Mouse (Mus musculus): ENCODE results near the gene Tpd52l2. TPM values are rescaled to one million over a fixed set of nuclear protein-coding genes. Genes with fewer than 3 reads are reported as not detected.
"Not testable (repeated sequence)": the region's sequence is repeated elsewhere in the genome, so short reads cannot be mapped to it uniquely, and the experiment has no call there.

Gene Tpd52l2
- polyA plus RNA-seq, 1 experiment from 2014 or later: 118 TPM

GRCm38 (mm10) chr2:181487338-181488277 lies 9.3 kb upstream of the Tpd52l2 start:
- DNase-seq (ENCODE audit: low spot score): no peak

- DNase-seq (ENCODE audit: low spot score): peak; percentile 39
Measured at GRCm38 (mm10) chr2:181491432-181492205, 5.3 kb upstream of the Tpd52l2 start.

GRCm38 (mm10) chr2:181492206-181492605 lies 4.7 kb upstream of the Tpd52l2 start:
- DNase-seq (ENCODE audit: low spot score): no peak

- no peak for DNase-seq (ENCODE audit: low spot score)
Measured at GRCm38 (mm10) chr2:181493156-181493927, 3.6 kb upstream of the Tpd52l2 start, which contains the start of gene Abhd16b. Abhd16b (plus strand) TSS chr2:181493206.

GRCm38 (mm10) chr2:181494266-181494945 lies 2.5 kb upstream of the Tpd52l2 start:
- no peak for DNase-seq (ENCODE audit: low spot score)

- not testable (repeated sequence) for DNase-seq (ENCODE audit: low spot score)
Measured at GRCm38 (mm10) chr2:181495845-181496244, 1.1 kb upstream of the Tpd52l2 start.

- peak; percentile 81 for DNase-seq (ENCODE audit: low spot score)
Measured at GRCm38 (mm10) chr2:181496281-181496680, 661 bp upstream of the Tpd52l2 start.

- DNase-seq (ENCODE audit: low spot score): peak; percentile 48
Measured at GRCm38 (mm10) chr2:181497548-181497875, 570 bp downstream of the Tpd52l2 start.

- DNase-seq (ENCODE audit: low spot score): no peak
Measured at GRCm38 (mm10) chr2:181498644-181499043, 1.7 kb downstream of the Tpd52l2 start.

GRCm38 (mm10) chr2:181509191-181509590 lies 12.2 kb downstream of the Tpd52l2 start:
- DNase-seq (ENCODE audit: low spot score): no peak

- no peak for DNase-seq (ENCODE audit: low spot score)
Measured at GRCm38 (mm10) chr2:181511231-181511630, 14.3 kb downstream of the Tpd52l2 start.

- DNase-seq (ENCODE audit: low spot score): no peak
Measured at GRCm38 (mm10) chr2:181519201-181519600, 22.3 kb downstream of the Tpd52l2 start.

GRCm38 (mm10) chr2:181520118-181520935 lies 23.4 kb downstream of the Tpd52l2 start, which contains the start of gene Dnajc5:
Dnajc5 (plus strand) TSS chr2:181520485.
- peak; percentile 99 for DNase-seq (ENCODE audit: low spot score)

GRCm38 (mm10) chr2:181520936-181521227 lies 23.9 kb downstream of the Tpd52l2 start:
- DNase-seq (ENCODE audit: low spot score): no peak

GRCm38 (mm10) chr2:181521491-181521890 lies 24.5 kb downstream of the Tpd52l2 start:
- no peak for DNase-seq (ENCODE audit: low spot score)

GRCm38 (mm10) chr2:181522811-181523210 lies 25.9 kb downstream of the Tpd52l2 start:
- DNase-seq (ENCODE audit: low spot score): peak; percentile 62

- no peak for DNase-seq (ENCODE audit: low spot score)
Measured at GRCm38 (mm10) chr2:181525526-181525925, 28.6 kb downstream of the Tpd52l2 start.

- DNase-seq (ENCODE audit: low spot score): no peak
Measured at GRCm38 (mm10) chr2:181529076-181529475, 32.1 kb downstream of the Tpd52l2 start.

GRCm38 (mm10) chr2:181532589-181532988 lies 35.6 kb downstream of the Tpd52l2 start:
- DNase-seq (ENCODE audit: low spot score): no peak

GRCm38 (mm10) chr2:181536410-181536809 lies 39.5 kb downstream of the Tpd52l2 start:
- DNase-seq (ENCODE audit: low spot score): no peak

All from thymus, postnatal 0 days (tissue).